Mouse (Mus musculus) midbrain, embryonic 16.5 days (tissue): ENCODE measurements around the gene Cttnbp2nl. TPM values are rescaled to one million over a fixed set of nuclear protein-coding genes. Genes with fewer than 3 reads are reported as not detected.

Source experiments
- ATAC-seq: fragments of 200-750 bp; cut with Nextera tagmentation; 2 replicates; pipeline ENCODE4 v1.8.0; 2017; ENCODE audit warnings: moderate TSS enrichment
- H3K27ac ChIP-seq: fragments of 300-500 bp; sonication (generic); 2 replicates; pipeline ENCODE4 v1.5.1; 2014; ENCODE audit warnings: mild to moderate bottlenecking, low read length, mixed read lengths
- H3K27me3 ChIP-seq: fragments of 300-500 bp; sonication (generic); 2 replicates; pipeline ENCODE4 v1.6.1; 2014; ENCODE audit warnings: low read depth, low read length, mixed read lengths; ENCODE audit not compliant: control insufficient read depth, insufficient read depth
- H3K36me3 ChIP-seq: fragments of 300-500 bp; sonication (generic); 2 replicates; pipeline ENCODE4 v1.6.1; 2014; ENCODE audit warnings: mild to moderate bottlenecking, low read length, moderate library complexity, mixed read lengths; ENCODE audit not compliant: control insufficient read depth, insufficient read depth
- H3K4me1 ChIP-seq: fragments of 300-500 bp; sonication (generic); 2 replicates; pipeline ENCODE4 v1.6.1; 2014; ENCODE audit warnings: mild to moderate bottlenecking, low read length, mixed read lengths; ENCODE audit not compliant: control insufficient read depth, insufficient read depth
- H3K4me2 ChIP-seq: fragments of 300-500 bp; sonication (generic); 2 replicates; pipeline ENCODE4 v1.6.1; 2014; ENCODE audit warnings: mild to moderate bottlenecking, low read length, mixed read lengths
- H3K4me3 ChIP-seq: fragments of 300-500 bp; sonication (generic); 2 replicates; pipeline ENCODE4 v1.5.1; 2014; ENCODE audit warnings: low read depth, mild to moderate bottlenecking, low read length, moderate library complexity, mixed read lengths
- H3K9ac ChIP-seq: fragments of 300-500 bp; sonication (generic); 2 replicates; pipeline ENCODE4 v1.6.1; 2014; ENCODE audit warnings: low read depth, low read length, mixed read lengths
- H3K9me3 ChIP-seq: fragments of 300-500 bp; sonication (generic); replicated peaks from 2 replicates; pipeline ENCODE4 v1.6.1; 2014; ENCODE audit warnings: mild to moderate bottlenecking, low read length, mixed read lengths; ENCODE audit not compliant: control insufficient read depth, poor library complexity, severe bottlenecking
- WGBS: fragments of 180-500 bp; shearing (Covaris S2); extraction: QIAGEN DNeasy Blood & Tissue Kit; methylation state at CpG from one replicate; pipeline ENCODE4 v1.1.7; 2014; 5-methylcytosine and 5-hydroxymethylcytosine counted together
- polyA plus RNA-seq: library from polyadenylated mRNA; unstranded; fragments of >200 nt; fragmentation: Nextera tagmentation; extraction: Ambion mirVana; gene quantifications from 2 replicates; pipeline ENCODE4 v1.2.1, GENCODE M21; 2015

Cttnbp2nl gene
- polyA plus RNA-seq, 1 experiment from 2014 or later: 57.9 TPM

- no peak overlapping the region for H3K27ac ChIP-seq
- H3K36me3 ChIP-seq: peaks cover 16% of the 10 kb centered on the region
- no peak overlapping the region for H3K4me2 ChIP-seq
- no peak for ATAC-seq
- H3K27me3 ChIP-seq: no peaks in the 10 kb centered on the region
- no peaks in the 10 kb centered on the region for H3K4me1 ChIP-seq
- WGBS: 92% methylated on average over 7 of the region's 7 CpGs
- no peak overlapping the region for H3K9ac ChIP-seq
- no peak overlapping the region for H3K4me3 ChIP-seq
- H3K9me3 ChIP-seq: no peaks in the 10 kb centered on the region
These were observed 40.1 kb downstream of the Cttnbp2nl start for GRCm38 (mm10) chr3:105012696-105013313.

GRCm38 (mm10) chr3:105011883-105012282 is 41.1 kb downstream of the Cttnbp2nl start:
- no peaks in the 10 kb centered on the region for H3K9me3 ChIP-seq
- no peaks in the 10 kb centered on the region for H3K27me3 ChIP-seq
- WGBS: 93% methylated on average over 5 of the region's 5 CpGs
- no peak overlapping the region for H3K9ac ChIP-seq
- H3K27ac ChIP-seq: no peak overlapping the region
- no peak overlapping the region for H3K4me3 ChIP-seq
- H3K4me2 ChIP-seq: no peak overlapping the region
- no peak for ATAC-seq
- peaks cover 21% of the 10 kb centered on the region for H3K36me3 ChIP-seq
- no peaks in the 10 kb centered on the region for H3K4me1 ChIP-seq

- H3K36me3 ChIP-seq: peaks cover 21% of the 10 kb centered on the region
- WGBS: 90% methylated on average over 11 of the region's 11 CpGs
- no peaks in the 10 kb centered on the region for H3K4me1 ChIP-seq
- no peak overlapping the region for H3K27ac ChIP-seq
- no peak for ATAC-seq
- no peak overlapping the region for H3K9ac ChIP-seq
- H3K27me3 ChIP-seq: no peaks in the 10 kb centered on the region
- H3K9me3 ChIP-seq: no peaks in the 10 kb centered on the region
- H3K4me2 ChIP-seq: no peak overlapping the region
- no peak overlapping the region for H3K4me3 ChIP-seq
These were observed 42.1 kb downstream of the Cttnbp2nl start for GRCm38 (mm10) chr3:105010681-105011339.

- H3K27ac ChIP-seq: no peak overlapping the region
- peaks cover 29% of the 10 kb centered on the region for H3K36me3 ChIP-seq
- H3K4me3 ChIP-seq: no peak overlapping the region
- H3K9me3 ChIP-seq: no peaks in the 10 kb centered on the region
- no peak overlapping the region for H3K4me2 ChIP-seq
- H3K4me1 ChIP-seq: peaks cover 11% of the 10 kb centered on the region
- no peak overlapping the region for H3K9ac ChIP-seq
- ATAC-seq: no peak
- WGBS: 90% methylated on average over 9 of the region's 9 CpGs
- H3K27me3 ChIP-seq: no peaks in the 10 kb centered on the region
These were observed 44.9 kb downstream of the Cttnbp2nl start for GRCm38 (mm10) chr3:105008070-105008469.

GRCm38 (mm10) chr3:105006101-105006500 is 46.8 kb downstream of the Cttnbp2nl start:
- no peak overlapping the region for H3K9ac ChIP-seq
- H3K4me1 ChIP-seq: peaks cover 12% of the 10 kb centered on the region
- H3K27ac ChIP-seq: no peak overlapping the region
- WGBS: 87% methylated on average over 6 of the region's 6 CpGs
- no peak overlapping the region for H3K4me2 ChIP-seq
- no peak for ATAC-seq
- H3K36me3 ChIP-seq: peaks cover 29% of the 10 kb centered on the region
- H3K4me3 ChIP-seq: no peak overlapping the region
- no peaks in the 10 kb centered on the region for H3K9me3 ChIP-seq
- H3K27me3 ChIP-seq: no peaks in the 10 kb centered on the region

- no peak overlapping the region for H3K27ac ChIP-seq
- 89% methylated on average over 20 of the region's 20 CpGs for WGBS
- H3K36me3 ChIP-seq: peaks cover 28% of the 10 kb centered on the region
These were observed 47.3 kb downstream of the Cttnbp2nl start for GRCm38 (mm10) chr3:105005561-105006065.

GRCm38 (mm10) chr3:105005011-105005410 is 47.9 kb downstream of the Cttnbp2nl start:
- Histone ChIP-seq H3K27ac (peak overlapping the region; percentile 60), H3K4me1 (peaks cover 12% of the 10 kb centered on the region), H3K4me3 (no peak overlapping the region), H3K9ac (no peak overlapping the region), H3K27me3 (no peaks in the 10 kb centered on the region), H3K9me3 (no peaks in the 10 kb centered on the region), H3K4me2 (no peak overlapping the region), H3K36me3 (peaks cover 22% of the 10 kb centered on the region)
- no peak for ATAC-seq
- 77% methylated on average over 10 of the region's 10 CpGs for WGBS

More at GRCm38 (mm10) chr3:105005561-105006065, 47.3 kb downstream of the Cttnbp2nl start:
- no peak overlapping the region for H3K4me2 ChIP-seq
- H3K27me3 ChIP-seq: no peaks in the 10 kb centered on the region
- no peak for ATAC-seq
- no peak overlapping the region for H3K9ac ChIP-seq
- peaks cover 12% of the 10 kb centered on the region for H3K4me1 ChIP-seq
- no peak overlapping the region for H3K4me3 ChIP-seq
- H3K9me3 ChIP-seq: no peaks in the 10 kb centered on the region

GRCm38 (mm10) chr3:105003960-105004463 is 48.9 kb downstream of the Cttnbp2nl start:
- H3K4me2 ChIP-seq: no peak overlapping the region
- WGBS: 20% methylated on average over 14 of the region's 14 CpGs
- H3K27me3 ChIP-seq: no peaks in the 10 kb centered on the region
- peak overlapping the region; percentile 62 for H3K27ac ChIP-seq
- no peaks in the 10 kb centered on the region for H3K9me3 ChIP-seq
- H3K4me1 ChIP-seq: peaks cover 12% of the 10 kb centered on the region
- H3K36me3 ChIP-seq: peaks cover 15% of the 10 kb centered on the region
- H3K4me3 ChIP-seq: no peak overlapping the region
- ATAC-seq: peak; percentile 80
- H3K9ac ChIP-seq: no peak overlapping the region

- H3K4me2 ChIP-seq: no peak overlapping the region
- no peaks in the 10 kb centered on the region for H3K27me3 ChIP-seq
- no peaks in the 10 kb centered on the region for H3K9me3 ChIP-seq
- H3K9ac ChIP-seq: no peak overlapping the region
- H3K4me1 ChIP-seq: peaks cover 18% of the 10 kb centered on the region
- no peak overlapping the region for H3K4me3 ChIP-seq
- 61% methylated on average over 6 of the region's 6 CpGs for WGBS
- H3K27ac ChIP-seq: no peak overlapping the region
- H3K36me3 ChIP-seq: peaks cover 8% of the 10 kb centered on the region
- ATAC-seq: no peak
These were observed 51.6 kb downstream of the Cttnbp2nl start for GRCm38 (mm10) chr3:105001374-105001773.
